Mouse (Mus musculus): ENCODE results near the gene Slc41a2. TPM values are rescaled to one million over a fixed set of nuclear protein-coding genes. Genes with fewer than 3 reads are reported as not detected.
"Not testable (repeated sequence)": the region's sequence is repeated elsewhere in the genome, so short reads cannot be mapped to it uniquely, and the experiment has no call there.

The Slc41a2 gene
- polyA plus RNA-seq (2016; fragmentation: Nextera tagmentation; extraction: Ambion mirVana), result 1.2 and 1.3 TPM in 2 replicates

DNA sequence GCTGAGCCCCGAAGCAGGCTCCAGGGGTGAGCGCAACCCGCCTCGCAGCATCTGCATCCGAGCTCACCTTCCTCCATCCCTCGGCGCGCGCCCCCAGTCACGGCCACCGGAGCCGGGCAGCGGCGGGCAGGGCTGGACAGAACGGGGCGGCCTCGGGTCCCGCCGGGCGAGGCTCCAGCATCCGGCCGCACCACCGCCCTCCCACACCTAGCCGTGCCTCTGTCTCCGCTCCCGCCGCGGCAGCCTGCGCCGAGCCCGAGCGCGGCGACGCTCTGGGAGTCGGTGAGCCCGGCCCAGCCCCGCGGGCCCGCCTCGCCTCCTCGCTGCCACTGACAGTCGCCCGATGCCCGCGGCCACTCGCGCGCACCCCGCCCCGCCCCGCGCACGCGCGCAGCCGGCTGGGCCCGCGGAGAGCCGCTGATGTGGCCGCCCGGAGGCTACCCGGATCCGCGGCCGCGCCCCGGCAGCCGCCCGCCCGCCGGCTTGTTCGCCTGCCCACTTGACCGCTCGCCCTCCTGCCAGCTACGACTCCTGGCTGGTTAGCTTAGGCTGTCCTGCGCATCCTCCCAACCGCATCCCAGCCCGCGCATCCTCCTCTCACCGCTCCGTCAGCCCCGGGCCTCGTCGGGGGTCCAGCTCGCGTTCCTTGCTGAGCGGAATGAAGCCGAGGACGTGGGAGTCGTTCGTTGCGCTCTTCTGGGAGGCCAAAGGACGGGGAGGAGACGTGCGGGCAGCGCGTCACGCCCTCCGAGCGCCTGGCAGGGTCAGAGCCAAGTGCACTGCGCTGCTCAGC, at the start of gene Slc41a2:
Slc41a2 (minus strand) TSS at position 724 of the 793 bp plus-strand sequence.
- WGBS, result under 1% methylated on average over 76 of the region's 102 CpGs
- ATAC-seq (ENCODE audit: low FRiP score), result peak; percentile 92
- H3K9me3 ChIP-seq, result no peaks in the 10 kb centered on the region

DNA sequence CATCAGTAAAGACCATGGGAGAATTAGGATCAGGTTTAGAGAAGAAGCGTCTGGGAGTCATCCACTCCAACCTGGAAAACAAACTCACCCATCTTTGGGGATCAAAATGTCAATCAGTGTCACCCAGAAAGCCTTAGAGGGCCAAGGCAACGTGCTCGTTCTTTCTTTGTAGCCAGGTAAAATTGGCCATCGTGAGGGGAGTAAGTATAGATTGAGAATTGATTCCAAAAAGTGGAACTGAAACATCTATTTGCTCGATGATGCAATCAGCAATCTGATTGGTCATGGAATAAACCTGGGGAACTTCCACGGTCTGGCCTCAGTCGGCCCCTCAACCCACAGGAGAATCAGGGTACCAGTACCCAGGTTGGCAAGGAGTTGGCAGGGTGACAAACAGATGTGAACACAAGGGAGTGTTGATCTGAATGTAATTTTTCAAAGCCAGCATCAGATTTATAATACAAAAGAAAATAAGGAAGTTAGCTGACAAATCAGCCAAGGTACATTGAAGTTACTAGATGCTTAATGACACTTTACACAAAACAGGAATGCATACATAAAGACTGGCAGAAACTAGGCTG, 47.7 kb upstream of the Slc41a2 start:
- H3K9ac ChIP-seq, result no peak overlapping the region
- no peak overlapping the region for H3K4me2 ChIP-seq
- no peak overlapping the region for H3K4me3 ChIP-seq (replicated peaks)
- H3K36me3 ChIP-seq (replicated peaks), result peaks cover 19% of the 10 kb centered on the region
- H3K27me3 ChIP-seq, result no peaks in the 10 kb centered on the region
- H3K27ac ChIP-seq, result no peak overlapping the region
- ATAC-seq (ENCODE audit: low FRiP score), result no peak
- no peaks in the 10 kb centered on the region for H3K9me3 ChIP-seq
- H3K4me1 ChIP-seq, result no peaks in the 10 kb centered on the region
- 93% methylated on average over 7 of the region's 7 CpGs for WGBS

More for the DNA sequence above, at the start of gene Slc41a2:
- Histone ChIP-seq H3K4me1 (peaks cover 7% of the 10 kb centered on the region; the same call in 1 of the 2 replicates), H3K36me3 (replicated peaks) (no peaks in the 10 kb centered on the region), H3K4me3 (replicated peaks) (peak within 1 kb of the TSS; percentile 65), H3K27ac (peak within 1 kb of the TSS; percentile 54), H3K4me2 (peak within 1 kb of the TSS; percentile 91), H3K9ac (peak within 1 kb of the TSS; percentile 68), H3K27me3 (peaks cover 61% of the 10 kb centered on the region)

GRCm38 (mm10) chr10:83384456-83385215, 47.0 kb upstream of the Slc41a2 start:
- Histone ChIP-seq H3K9me3 (no peaks in the 10 kb centered on the region), H3K4me3 (replicated peaks) (no peak overlapping the region), H3K9ac (no peak overlapping the region), H3K4me2 (no peak overlapping the region), H3K27ac (no peak overlapping the region), H3K36me3 (replicated peaks) (peaks cover 24% of the 10 kb centered on the region), H3K27me3 (no peaks in the 10 kb centered on the region), H3K4me1 (no peaks in the 10 kb centered on the region)
- ATAC-seq (ENCODE audit: low FRiP score), result no peak
- WGBS, result 88% methylated on average over 8 of the region's 8 CpGs

DNA sequence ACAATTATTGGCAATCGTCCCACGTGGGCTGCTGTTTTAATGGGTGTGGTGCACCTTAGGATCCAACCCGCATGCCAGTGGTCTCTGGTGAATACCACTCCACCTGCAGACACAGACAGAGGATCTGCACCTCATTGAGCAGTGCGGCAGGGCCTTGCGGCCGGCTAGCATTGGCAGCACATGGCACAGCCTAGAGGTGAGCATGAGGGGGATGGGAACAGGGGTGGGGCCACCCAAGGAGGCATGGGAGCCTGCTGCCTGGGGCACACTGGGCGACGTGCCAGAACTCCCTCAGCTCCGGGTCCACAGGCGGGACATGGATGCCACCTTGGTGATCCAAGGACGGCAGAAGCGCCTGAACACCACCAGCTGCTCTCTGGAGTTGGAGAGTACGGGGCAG, 46.2 kb upstream of the Slc41a2 start:
- Histone ChIP-seq H3K27ac (no peak overlapping the region), H3K27me3 (no peaks in the 10 kb centered on the region), H3K9ac (no peak overlapping the region), H3K4me1 (no peaks in the 10 kb centered on the region), H3K4me2 (no peak overlapping the region), H3K9me3 (no peaks in the 10 kb centered on the region), H3K4me3 (replicated peaks) (no peak overlapping the region), H3K36me3 (replicated peaks) (peaks cover 28% of the 10 kb centered on the region)
- ATAC-seq (ENCODE audit: low FRiP score), result no peak
- 89% methylated on average over 12 of the region's 13 CpGs for WGBS

DNA sequence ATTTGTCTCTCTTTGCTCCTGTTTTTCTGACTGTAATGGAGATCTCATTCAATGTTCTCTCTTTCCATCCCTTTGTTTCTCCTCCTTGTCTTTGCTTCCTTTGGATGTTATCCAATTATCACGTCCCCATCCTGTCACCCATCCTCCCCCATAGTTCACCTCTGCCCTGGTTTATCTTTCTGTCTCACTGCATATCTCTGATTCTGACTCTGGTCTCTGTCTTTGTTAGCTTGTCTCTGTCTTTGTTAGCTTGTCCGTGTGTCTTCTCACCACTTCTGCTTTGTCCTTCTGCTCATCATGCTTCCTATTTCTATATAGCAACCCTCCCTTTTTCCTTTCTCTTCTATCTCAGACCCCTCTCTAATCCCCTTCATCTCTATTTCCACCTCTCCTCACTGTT, 45.3 kb upstream of the Slc41a2 start:
- ATAC-seq (ENCODE audit: low FRiP score), result no peak
- Histone ChIP-seq H3K4me3 (replicated peaks) (no peak overlapping the region), H3K36me3 (replicated peaks) (peaks cover 28% of the 10 kb centered on the region), H3K4me2 (no peak overlapping the region), H3K27ac (no peak overlapping the region), H3K4me1 (no peaks in the 10 kb centered on the region), H3K9me3 (no peaks in the 10 kb centered on the region), H3K9ac (no peak overlapping the region), H3K27me3 (no peaks in the 10 kb centered on the region)
- 85% methylated on average over 2 of the region's 2 CpGs for WGBS

GRCm38 (mm10) chr10:83382528-83382927, 44.8 kb upstream of the Slc41a2 start:
- Histone ChIP-seq H3K9me3 (no peaks in the 10 kb centered on the region), H3K4me2 (no peak overlapping the region), H3K4me1 (no peaks in the 10 kb centered on the region), H3K27ac (no peak overlapping the region), H3K36me3 (replicated peaks) (peaks cover 28% of the 10 kb centered on the region), H3K9ac (no peak overlapping the region), H3K4me3 (replicated peaks) (no peak overlapping the region), H3K27me3 (no peaks in the 10 kb centered on the region)
- WGBS, result 88% methylated on average over 4 of the region's 4 CpGs
- no peak for ATAC-seq (ENCODE audit: low FRiP score)

DNA sequence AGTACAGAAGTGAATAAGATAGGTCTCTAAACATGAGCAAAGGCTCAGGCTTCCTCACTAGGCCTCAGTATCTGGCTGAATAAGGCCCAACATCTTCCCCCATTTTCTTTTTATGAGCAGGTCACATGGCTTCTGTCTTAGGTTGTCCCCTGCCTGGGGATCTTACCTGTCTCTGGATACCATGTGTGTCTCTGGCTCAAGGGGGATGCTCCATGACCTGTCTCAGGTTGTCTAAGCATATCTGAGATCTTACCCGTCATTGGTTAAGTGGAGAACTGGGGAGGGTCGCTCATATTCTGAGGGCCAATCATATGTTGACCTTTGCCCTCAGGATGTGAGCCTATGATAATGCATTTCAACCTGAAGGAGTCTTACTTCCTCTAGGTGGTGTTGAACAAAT, 42.8 kb upstream of the Slc41a2 start:
- no peaks in the 10 kb centered on the region for H3K9me3 ChIP-seq
- WGBS, result 97% methylated on average over 2 of the region's 2 CpGs
- H3K36me3 ChIP-seq (replicated peaks), result peaks cover 25% of the 10 kb centered on the region
- H3K27me3 ChIP-seq, result no peaks in the 10 kb centered on the region
- no peak overlapping the region for H3K4me2 ChIP-seq
- no peak overlapping the region for H3K9ac ChIP-seq
- no peak for ATAC-seq (ENCODE audit: low FRiP score)
- H3K4me3 ChIP-seq (replicated peaks), result no peak overlapping the region
- no peaks in the 10 kb centered on the region for H3K4me1 ChIP-seq
- no peak overlapping the region for H3K27ac ChIP-seq

- no peak overlapping the region for H3K4me3 ChIP-seq (replicated peaks)
- no peaks in the 10 kb centered on the region for H3K9me3 ChIP-seq
- no peak overlapping the region for H3K4me2 ChIP-seq
- 89% methylated on average over 9 of the region's 9 CpGs for WGBS
- peaks cover 28% of the 10 kb centered on the region for H3K36me3 ChIP-seq (replicated peaks)
- H3K4me1 ChIP-seq, result no peaks in the 10 kb centered on the region
- H3K9ac ChIP-seq, result no peak overlapping the region
- no peak overlapping the region for H3K27ac ChIP-seq
- no peak for ATAC-seq (ENCODE audit: low FRiP score)
- H3K27me3 ChIP-seq, result no peaks in the 10 kb centered on the region
Observed at GRCm38 (mm10) chr10:83378083-83378833, 40.6 kb upstream of the Slc41a2 start.

DNA sequence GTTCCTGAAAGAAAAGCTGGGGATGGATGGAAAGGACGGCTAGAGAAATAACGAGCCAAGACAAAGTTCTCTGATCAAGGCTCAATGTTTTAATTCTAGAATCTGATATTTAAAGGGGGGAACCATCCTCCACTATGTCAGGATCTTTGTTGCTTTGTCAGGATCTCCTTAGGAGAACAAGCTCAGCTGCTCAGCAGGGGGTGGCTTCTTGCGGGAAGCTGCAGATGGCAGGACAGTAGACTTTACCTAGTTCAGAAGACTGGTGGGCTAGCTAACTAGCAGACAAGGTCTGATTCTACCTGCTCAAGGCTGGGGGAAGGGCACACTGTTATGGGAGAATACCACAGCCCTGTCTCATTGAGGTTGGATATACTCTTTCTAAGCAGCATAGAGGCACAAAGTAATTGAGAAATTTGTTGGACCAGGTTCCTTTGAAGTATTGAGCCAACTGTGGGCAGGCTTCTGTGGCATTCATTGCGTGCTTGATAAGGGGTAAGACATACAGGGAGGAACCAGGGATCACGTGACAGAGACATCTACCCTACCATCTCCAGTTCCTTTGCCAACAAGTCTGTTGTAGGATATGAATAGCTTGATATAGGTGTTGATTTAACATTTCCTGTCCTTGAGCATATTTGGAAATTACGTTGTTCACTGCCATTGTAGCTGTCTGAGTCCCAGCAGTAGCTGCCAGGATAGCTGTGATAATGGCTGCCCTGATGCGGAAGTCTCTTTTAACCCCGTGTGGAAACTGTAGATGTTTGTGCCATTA, 39.4 kb upstream of the Slc41a2 start:
- Histone ChIP-seq H3K4me1 (no peaks in the 10 kb centered on the region), H3K27me3 (no peaks in the 10 kb centered on the region), H3K9me3 (no peaks in the 10 kb centered on the region), H3K36me3 (replicated peaks) (peaks cover 34% of the 10 kb centered on the region), H3K4me2 (no peak overlapping the region), H3K4me3 (replicated peaks) (no peak overlapping the region), H3K9ac (no peak overlapping the region), H3K27ac (no peak overlapping the region)
- no peak for ATAC-seq (ENCODE audit: low FRiP score)
- 87% methylated on average over 8 of the region's 8 CpGs for WGBS

- H3K4me1 ChIP-seq; H3K27me3 ChIP-seq; H3K9ac ChIP-seq; H3K9me3 ChIP-seq; H3K27ac ChIP-seq; H3K4me3 ChIP-seq (replicated peaks); ATAC-seq (ENCODE audit: low FRiP score); H3K4me2 ChIP-seq: not testable (repeated sequence)
- H3K36me3 ChIP-seq (replicated peaks), result peaks cover 50% of the 10 kb centered on the region
- 96% methylated on average over 5 of the region's 5 CpGs for WGBS
Observed at GRCm38 (mm10) chr10:83375458-83375857, 37.8 kb upstream of the Slc41a2 start.

DNA sequence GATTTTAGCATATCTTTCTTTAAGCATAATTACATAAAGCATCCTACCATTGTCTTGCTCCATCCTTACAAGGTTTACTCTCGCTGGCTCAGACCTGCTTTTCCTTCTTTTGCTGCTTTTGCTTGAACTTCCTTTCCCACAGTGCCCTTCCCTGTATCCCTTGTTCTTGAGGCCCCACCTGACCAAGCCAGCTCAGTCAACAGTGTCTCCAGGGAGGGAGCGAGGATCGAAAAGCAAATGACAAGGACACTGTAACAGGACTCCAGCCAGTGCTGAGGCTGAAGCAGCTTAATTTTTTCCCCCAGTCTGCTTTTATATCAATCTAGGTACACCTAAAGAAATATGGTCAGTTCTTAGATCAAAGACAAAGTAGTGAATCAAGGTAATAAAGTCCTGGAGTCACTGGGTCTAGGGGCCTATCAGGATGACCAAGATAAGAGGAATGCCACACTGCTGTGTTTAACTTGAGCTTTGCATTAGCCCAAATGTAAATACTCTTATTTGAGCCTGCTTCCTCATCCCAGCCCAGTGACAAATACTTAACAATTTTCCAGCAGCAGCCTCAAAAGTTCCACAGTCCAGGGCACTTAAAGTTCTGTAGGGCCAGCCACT, 36.5 kb upstream of the Slc41a2 start:
- 92% methylated on average over 3 of the region's 3 CpGs for WGBS
- no peak overlapping the region for H3K4me3 ChIP-seq (replicated peaks)

More for the DNA sequence above, 36.5 kb upstream of the Slc41a2 start:
- no peak overlapping the region for H3K4me2 ChIP-seq
- H3K9ac ChIP-seq, result no peak overlapping the region
- H3K9me3 ChIP-seq, result no peaks in the 10 kb centered on the region
- no peaks in the 10 kb centered on the region for H3K27me3 ChIP-seq
- ATAC-seq (ENCODE audit: low FRiP score), result no peak
- no peak overlapping the region for H3K27ac ChIP-seq
- H3K36me3 ChIP-seq (replicated peaks), result peaks cover 50% of the 10 kb centered on the region
- no peaks in the 10 kb centered on the region for H3K4me1 ChIP-seq
